Mouse (Mus musculus): Measurements from ENCODE around the gene Lrrc51.

GRCm38 (mm10) chr7:101901969-101902368, 31.7 kb downstream of the Lrrc51 start:
- TF ChIP-seq CTCF (IDR thresholded peaks at IDR 0.05; ENCODE audit: low read depth) (no peak), EP300 (IDR thresholded peaks at IDR 0.05; ENCODE audit: low read depth) (no peak)

Data from heart, postnatal 0 days (tissue).